Mouse (Mus musculus) gonadal fat pad, adult 2 months (tissue): ENCODE data around the gene Nrcam. TPM values are rescaled to one million over a fixed set of nuclear protein-coding genes. Genes with fewer than 3 reads are reported as not detected.

Experiments
- DNase-seq: peaks from one replicate; pipeline ENCODE4 v3.0.0-alpha.2; 2012; ENCODE audit warnings: low read depth
- polyA plus RNA-seq: library from polyadenylated mRNA; depleted of rRNA; stranded (reverse); fragments of >200 nt; gene quantifications from 2 replicates; pipeline ENCODE4 v1.2.3, GENCODE M21; 2012

Gene Nrcam
- polyA plus RNA-seq, 1 experiment = 0.24 TPM

DNA sequence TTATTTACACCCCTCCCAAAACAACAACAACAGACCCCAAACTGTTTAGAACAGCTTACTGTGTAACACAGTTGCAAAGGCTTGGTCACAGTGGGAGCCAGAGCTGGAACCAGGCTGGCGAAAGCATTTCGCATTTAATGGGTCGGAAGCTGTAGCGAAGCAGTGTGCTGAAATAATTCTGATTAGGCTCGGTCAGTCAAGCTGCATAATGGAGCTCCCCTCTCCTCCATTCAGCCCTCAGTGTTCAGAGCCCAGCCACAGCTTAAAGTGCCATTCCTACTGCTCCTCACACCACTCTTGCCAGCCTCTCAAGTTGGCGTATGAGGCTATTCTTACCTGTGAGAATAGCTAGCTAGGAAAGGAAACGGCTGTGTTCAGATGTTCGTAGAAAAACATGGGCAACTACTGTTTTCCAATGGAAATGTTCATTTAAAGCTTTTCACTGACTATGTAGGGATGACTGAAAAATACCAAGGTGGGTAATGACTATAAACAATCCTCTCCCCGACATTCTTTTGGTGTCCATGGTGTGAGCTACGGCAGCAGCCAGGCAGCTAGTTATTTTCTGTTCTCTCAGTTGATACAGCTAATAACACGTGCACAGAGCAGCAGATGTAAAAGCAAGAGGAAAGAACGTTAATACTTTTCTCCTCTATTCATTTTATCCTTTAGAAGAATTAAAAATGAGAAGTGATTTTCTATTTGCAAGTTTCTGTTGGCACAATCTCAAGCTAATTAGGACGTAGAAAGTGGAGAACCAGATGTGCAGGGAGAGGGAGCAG, 108.6 kb downstream of the Nrcam start:
- no peak for DNase-seq

DNA sequence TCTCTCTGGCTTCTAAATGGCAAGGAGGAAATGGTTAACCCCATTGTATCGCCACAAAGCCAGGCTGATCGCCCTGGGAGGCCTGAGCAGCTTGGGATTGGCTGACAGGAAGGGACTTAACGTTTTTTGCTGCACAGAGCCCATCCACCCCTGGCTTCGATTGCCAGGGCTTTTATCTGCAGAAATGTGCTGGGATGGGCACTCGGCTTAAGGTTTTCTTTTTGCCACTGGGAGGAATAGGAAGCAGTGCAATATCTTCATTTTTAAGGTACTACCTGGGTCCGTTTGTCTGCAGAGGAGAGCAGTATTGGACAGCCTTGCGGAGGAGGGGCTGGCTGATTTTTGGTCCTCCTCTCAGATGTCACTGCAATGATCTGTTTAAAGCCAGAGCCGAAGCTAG, 110.2 kb downstream of the Nrcam start:
- no peak for DNase-seq

DNA sequence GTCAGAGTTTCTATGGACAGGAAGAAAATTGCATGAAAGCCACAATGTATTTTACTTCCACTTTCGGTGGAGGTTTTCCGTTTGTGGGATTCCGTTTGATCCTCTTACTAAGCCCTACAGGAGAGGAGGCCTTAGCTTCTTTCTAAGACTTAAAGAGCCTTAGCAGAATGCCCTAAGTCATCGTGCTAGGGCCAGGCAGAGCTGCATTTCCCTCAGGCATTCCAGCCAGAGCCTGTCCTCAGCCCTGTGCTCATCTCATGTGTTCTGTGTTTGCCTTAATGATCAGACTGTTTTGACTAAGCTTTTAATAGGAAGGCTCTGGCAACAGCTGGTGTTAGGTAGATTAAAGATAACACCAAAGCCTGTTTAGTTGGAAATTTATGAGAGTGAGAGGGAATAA, 111.5 kb downstream of the Nrcam start:
- DNase-seq = no peak

DNA sequence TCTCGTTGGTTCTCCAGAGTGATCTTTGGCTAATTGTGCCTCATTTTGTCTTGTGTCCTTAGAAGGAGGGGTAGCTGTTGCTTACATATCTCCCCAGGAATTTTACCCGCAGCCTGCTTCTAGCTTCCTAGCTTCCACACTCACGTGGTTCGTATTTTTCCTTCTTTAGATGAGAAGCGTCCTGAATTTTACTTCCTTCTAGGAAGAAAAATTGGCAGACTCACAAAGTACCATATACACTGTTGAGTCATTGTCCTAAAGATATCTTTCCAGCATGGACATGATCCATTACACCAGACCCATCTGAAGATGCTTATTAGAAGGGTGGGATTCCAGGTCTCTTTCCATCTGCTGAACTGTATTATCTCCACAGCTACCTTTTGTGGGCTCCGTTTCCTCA, 122.2 kb downstream of the Nrcam start:
- DNase-seq = no peak

DNA sequence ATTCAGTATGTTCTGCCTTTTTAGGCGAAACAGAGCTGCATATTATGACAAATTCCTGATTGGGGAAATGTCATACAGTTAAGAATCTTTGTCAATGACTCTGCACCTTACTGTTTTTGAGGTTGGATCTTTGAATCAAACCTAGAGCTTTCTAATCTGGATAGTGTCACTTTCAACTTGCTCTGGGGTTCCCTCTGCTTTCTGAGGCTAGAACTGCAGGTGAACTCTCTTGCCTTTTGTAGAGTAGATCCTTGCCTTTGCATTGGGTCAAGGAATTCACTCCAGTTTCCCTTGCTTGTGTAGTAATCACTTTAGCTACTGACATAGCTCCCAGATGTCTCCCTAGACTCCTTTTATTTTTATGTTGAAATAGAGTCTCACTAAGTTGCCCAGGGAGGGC, 123.1 kb downstream of the Nrcam start:
- no peak for DNase-seq

DNA sequence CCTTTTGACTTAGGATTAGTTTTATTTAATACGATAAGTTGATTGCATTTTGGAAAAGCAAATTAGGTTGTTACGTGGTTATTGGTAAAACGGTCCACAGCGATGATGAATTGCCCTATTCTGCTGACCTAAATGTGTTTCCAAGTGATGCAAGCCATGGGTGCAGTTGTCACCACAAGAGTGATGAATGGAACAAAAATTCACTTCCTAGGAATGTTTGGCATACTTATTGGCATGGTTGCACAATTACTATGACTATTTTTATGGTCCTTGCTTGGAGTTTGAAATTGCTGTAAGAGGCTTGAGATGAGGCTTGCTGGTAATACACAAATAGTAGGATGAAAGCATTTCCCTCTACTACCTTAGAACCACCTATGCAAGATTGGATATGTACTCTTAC, 125.1 kb downstream of the Nrcam start:
- DNase-seq = no peak

DNA sequence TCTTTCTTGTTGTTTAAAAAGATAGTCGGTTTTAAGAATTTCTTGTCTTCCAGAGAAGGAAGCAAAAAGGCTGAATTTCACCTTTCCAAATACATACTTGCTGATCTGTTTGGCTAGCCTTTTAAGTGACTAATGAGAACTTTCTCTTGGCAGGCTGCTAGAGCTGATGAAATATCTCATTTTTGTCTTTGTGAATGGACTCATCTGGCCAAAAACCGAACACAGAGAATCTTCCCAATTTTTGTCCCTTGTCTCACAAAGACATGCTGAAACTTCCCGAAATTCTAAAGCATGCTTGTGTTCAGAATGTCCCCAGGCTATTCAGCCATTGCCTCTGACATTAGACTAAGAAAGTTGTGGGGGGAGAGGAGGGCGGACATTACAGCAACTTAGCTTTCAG, 129.3 kb downstream of the Nrcam start:
- no peak for DNase-seq

DNA sequence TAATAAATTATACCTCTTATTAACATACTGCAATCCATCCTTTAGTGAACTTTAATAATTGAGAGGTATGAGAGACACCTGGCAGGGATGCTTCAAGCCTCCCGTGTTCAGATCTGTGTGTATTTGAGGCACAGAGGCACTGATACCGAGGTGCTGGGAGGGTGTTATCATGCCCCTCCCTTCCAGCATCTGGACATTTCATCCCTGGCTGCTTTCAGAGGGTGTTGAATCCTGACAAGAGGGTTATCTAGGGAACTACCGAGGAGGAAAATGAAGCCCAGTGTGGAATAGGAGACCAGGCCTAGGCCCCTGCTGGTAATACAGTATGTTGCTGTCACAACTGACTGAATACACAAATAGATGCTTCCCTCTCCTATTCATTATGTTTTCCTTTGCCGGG, 133.8 kb downstream of the Nrcam start:
- no peak for DNase-seq

DNA sequence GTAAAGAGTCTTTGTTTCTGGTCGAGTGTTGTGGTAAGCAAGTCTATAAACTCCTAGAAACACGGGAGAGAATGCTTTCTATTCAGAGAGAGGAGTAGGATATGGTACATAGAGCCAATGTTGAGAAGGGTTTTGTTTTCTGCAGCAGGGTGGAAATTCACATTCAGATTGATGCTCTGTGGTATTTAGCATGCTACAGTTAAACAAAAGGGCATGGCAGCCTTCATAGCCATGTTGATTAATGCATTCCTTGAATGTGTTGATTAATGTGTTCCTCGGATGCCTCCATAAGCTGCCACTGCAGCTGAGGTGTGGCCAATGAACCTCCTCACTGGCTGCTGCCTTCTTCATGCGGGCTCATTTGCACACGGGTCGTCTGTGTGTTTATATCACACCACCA, 134.3 kb downstream of the Nrcam start:
- DNase-seq = no peak

DNA sequence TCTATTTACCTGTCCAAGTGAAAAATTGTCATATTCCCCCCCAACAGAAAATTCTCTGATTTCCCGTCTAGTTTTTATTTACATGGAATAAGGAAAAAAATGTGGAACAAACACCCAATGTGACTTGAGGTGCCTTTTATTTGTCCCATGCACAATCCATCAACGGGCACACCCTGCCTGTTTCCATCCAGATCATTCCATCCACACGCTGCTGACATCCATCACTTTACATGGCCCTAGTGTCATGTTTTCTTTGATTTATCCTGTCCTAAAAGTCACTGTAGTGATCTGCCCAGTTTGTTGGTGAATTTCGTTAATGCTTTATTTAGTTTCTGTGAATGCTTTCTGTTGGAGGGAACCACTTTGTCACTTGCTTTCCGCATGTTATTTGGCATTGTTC, 142.4 kb downstream of the Nrcam start:
- no peak for DNase-seq

DNA sequence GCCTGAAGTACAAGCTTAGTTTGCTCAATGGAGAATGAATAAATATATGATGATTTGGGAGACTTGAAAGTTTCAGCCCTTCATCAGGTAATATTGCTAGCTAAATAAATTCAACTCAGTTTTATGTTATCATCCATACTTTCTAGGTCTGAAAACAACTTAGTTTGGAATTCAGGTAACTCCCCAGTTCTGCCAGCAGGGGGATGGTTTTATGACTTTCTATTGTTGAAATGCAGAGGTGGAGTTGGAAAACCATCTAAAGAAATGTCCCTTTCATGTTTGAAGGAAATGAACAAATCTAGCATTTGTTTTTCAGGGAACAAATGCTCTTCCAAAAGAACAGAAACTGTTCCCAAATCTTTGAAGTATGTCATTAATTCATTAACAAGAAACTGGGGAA, 146.7 kb downstream of the Nrcam start:
- no peak for DNase-seq

DNA sequence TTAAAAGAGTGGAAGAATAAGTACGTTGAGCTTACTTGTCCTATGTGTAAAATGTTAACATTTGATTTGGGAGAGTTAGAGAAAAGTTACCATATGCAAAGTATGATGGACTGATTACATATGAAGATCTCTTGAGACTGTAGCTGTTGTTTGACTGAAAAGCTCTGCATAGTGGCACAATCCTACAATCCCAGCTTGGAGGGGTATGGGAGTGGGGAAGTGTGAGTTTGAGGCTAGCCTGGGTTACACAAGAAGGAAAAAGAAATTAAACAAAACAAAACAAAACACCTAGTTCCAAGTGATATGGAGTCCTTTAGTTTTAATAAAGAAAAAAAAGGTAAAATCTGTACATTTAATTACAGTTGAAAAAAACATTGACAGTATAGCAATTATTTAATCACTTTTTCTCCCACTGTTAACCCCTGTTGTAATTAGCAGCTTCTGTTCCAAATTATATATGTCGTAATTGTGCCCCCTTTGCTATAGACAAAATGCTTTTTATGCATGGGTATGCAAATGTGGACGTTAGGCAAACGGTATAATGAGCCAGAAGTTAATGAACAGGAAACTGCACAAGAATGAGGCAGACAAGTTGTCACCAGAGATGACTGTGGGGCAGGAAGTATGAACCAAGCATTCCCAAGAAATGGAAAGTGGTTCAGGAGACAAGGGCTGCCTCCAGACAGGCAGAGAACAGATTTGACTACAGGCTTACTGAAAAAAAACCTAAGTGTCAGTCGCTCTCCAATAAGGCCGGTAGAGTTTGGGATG, 150.8 kb downstream of the Nrcam start:
- DNase-seq = no peak

DNA sequence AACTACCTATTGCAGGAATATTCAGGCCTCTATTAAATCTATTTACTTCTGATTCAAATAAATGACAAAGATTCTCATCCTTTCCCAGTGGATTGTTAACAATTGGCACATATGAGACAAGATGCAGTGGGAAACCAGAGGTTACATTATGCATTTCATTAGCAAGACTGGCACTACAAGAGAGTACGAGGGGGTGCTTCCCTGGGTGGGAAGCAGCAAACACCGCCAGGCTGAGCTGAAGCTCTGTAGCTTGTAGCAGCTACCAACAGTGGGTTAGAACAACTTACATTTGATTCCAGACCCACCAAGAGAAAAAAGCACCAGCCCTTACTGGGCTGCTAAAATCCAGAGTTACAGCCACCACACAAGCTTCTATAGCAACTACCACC, 151.3 kb downstream of the Nrcam start:
- no peak for DNase-seq

DNA sequence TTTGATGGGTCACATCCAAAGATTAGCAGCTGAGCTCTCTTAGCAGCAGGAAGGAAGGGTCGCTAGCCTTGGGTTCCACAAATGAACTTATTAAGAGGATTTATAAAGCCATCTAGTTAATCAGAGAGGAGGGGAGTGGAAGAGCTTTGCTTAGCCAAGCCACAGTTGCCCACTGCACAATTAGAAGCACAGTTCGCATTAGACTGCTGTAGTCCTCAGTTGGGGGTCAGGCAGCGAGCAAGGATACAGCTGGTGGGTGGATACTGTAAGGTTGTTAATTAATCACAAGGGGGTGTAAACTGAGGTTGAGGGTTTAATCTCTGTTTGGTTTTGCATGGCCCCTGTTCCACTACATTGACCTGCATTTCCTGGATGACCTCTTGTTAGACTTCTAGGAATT, 152.7 kb downstream of the Nrcam start:
- no peak for DNase-seq

DNA sequence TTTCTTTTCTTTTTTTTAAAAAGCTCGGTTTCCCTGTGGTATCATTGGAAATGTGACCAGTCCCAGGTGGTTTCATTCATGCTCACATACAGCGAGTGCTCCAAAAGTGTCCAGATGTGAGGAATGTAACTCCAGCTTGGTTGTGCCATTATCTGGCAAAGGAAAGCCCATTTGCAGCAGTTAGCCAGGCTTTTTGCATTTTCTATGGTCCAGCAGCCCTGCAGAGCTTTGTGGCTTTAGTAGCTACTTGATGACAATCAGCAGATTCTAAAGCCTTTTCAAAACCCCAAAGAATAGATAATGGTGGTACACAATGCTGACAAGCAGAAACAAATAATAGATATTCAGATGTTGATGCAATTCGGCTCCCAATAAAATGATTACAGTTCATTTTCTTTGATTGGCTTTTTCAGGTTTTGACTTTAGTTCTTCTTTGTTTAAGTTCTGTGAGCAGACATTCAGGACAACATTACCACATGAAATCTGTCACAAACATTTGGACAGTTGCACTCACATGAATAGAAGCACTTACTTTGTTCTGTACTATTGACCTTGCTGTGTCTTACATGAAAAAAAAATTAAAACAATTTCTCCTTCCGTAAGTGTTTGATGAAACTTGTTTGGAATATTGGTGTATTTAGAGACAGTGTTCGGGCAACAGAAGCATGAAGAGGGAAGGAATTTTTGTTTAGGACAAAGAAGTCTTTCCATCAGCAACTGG, 164.2 kb downstream of the Nrcam start:
- no peak for DNase-seq

DNA sequence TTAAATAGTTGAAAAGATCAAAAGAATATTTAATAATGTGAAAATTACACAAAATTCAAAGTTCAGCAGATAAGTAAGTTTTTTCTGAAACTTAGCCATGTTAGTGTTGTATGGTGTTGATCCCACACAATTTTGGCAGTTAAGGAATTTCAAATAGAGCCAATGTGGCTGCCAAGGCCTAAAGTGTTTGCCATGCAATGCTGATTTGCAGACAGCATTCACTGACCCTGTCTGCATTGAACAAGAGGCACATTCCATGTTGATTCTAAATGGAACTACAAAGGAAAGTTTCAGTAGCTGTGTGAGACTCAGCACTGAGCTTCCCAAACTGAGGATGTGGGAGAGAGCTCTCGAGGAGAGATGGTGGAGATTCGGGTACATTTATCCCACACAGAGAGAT, 169.1 kb downstream of the Nrcam start:
- no peak for DNase-seq

DNA sequence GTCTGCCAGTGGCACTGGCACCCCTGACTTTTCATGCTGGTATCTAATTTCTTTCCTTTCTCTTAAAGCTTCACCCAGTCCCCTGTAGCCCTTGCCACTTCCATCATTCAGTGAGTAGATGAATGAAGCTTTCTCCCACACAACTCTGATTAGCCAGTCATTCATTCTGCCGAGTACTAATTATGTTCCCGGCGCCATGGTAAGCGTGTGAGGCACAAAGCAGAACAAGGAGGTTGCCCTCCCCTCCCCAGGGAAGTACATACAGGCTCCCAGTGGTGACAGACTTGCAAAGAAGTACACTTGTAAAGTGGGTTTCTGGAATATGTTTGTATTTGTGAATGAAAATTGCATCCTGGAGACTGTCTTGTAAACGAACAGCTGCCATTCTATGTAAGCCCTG, 170.2 kb downstream of the Nrcam start:
- no peak for DNase-seq

DNA sequence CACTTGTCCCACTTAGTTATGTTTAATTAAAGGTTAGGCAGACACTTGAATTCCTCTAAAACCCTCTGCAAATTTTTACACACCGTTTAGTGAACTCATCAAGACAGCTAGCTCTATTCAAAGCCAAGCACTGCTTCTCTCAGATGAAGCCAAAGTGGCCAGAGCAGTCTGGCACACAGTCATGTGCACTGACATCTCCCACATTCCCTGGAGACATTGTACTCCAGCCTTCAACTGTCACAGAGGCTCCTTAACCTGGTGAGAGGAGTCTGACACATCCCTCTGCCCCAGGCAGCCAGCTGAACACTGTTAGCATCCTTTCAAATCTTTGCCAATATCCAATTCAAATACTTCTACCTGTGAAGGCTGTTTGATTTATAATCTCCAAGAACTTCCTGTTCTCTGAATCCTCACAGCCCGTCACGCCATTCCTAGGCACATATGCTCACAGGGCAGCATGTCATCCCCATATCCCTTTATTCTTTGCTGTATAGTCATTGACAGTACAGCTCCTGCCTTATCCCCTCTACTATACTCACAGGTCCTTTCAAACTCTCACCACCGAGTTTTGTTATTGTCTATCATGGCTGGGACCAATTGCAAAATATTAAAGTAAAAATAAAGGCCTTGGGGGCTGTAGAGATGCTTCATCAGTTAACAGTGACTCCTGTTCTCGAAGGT, 173.3 kb downstream of the Nrcam start:
- DNase-seq = no peak

DNA sequence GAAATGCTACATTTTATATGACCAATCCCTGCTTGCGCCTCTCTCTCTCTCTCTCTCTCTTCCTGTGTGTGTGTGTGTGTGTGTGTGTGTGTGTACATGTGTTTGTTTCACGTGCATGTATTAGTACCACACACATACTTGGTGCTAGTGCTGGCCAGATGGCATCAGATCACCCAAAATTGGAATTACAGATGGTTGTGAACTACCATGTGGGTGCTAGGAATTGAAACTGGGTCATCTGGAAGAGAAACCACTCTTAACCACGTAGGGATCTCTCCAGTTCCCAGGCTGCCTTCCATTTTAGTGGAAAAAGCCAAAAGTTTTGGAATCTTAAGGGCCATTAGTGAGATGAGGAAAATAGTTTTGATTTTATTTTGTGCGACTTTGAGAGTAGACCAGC, 175.1 kb downstream of the Nrcam start:
- no peak for DNase-seq

DNA sequence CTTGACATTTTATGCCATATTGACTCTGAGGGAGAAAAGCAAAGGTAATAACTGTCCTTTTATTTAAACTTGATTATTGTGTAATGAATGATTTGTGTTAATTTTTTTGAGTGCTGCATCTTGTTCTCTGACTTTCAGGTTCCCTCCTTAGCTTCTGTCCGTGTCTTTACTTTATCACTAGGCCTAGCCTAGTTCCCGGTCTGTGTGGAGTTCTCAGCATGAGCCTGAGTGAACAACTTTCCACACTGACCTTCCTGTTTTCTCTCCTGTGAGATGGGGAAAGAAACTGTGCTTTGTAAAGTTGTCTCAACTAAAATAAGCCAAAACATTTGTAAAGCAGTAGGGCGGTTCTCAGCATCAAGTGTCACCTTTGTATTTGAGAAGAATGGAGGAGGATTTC, 179.9 kb downstream of the Nrcam start:
- DNase-seq = no peak

DNA sequence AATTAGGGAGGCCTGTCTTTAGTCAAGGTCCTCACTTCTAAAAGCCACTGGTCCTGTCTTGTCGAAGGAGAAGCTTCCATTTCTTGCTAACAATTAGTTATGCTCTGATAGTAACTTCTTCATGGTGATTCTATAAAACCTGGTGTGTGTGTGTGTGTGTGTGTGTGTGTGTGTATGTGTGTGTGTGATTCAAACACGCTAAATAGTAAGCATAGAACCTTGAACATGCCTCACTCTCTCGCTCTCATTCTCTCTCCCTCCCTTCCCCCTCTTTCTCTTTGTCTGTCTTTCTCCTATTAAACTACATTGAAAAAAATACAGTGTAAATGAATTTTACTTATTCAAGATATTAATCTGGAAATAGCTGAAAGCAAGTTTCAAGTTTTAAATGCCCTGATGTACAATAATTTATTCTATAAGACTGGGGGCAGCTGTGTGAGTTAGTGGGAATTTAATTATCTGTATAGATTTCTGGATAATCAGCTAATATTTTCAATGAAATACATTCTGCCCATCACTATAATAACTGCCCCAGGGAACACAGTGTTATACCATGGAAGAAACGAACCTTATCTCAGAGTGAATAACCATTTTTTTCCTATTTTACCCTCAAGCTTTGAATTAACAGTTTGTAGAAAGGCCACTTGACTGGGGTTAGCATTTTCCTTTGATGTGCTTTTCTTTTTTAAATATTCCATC, 180.9 kb downstream of the Nrcam start:
- DNase-seq = no peak

DNA sequence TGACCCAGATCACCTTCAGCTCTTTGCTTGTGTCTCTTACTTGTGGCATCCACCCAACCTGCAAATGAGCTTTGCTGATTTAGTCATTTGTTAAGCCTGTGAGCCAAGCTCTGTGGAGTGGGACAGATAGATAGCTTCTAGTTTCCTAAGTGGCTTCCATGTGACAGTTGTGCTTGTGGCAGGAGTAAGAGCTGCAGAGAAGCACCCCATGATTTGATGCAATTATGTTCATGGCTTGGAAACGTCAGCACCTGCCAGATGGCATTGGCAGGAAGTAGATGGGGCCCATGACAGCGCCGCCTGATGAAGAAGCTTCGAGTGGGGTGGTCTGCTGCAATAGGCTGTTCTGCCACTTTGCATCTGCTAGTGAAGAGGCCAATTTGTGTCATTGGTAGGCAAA, 186.4 kb downstream of the Nrcam start:
- no peak for DNase-seq
